Mouse (Mus musculus) liver, postnatal 0 days (tissue): ENCODE measurements around the gene Mpv17l2. TPM values are rescaled to one million over a fixed set of nuclear protein-coding genes. Genes with fewer than 3 reads are reported as not detected.

ENCODE experiments used
- ATAC-seq: fragments of 200-750 bp; cut with Nextera tagmentation; 2 replicates; pipeline ENCODE4 v1.8.0; 2017; ENCODE audit warnings: mild to moderate bottlenecking, moderate library complexity
- DNase-seq: peaks from one replicate; pipeline ENCODE4 v3.0.0-alpha.2; 2016
- H3K27ac ChIP-seq: fragments of 300-500 bp; sonication (generic); 2 replicates; pipeline ENCODE4 v1.5.1; 2014; ENCODE audit warnings: antibody characterized with exemption, moderate library complexity, mild to moderate bottlenecking, low read depth
- H3K27me3 ChIP-seq: fragments of 300-500 bp; sonication (generic); 2 replicates; pipeline ENCODE4 v1.6.1; 2014; ENCODE audit warnings: low read length, control low read depth, mixed read lengths; ENCODE audit not compliant: insufficient read depth
- H3K36me3 ChIP-seq: fragments of 300-500 bp; sonication (generic); replicated peaks from 2 replicates; pipeline ENCODE4 v1.6.1; 2014; ENCODE audit warnings: mild to moderate bottlenecking, control low read depth, low read length, moderate library complexity, mixed read lengths; ENCODE audit not compliant: insufficient read depth
- H3K4me1 ChIP-seq: fragments of 300-500 bp; sonication (generic); 2 replicates; pipeline ENCODE4 v1.6.1; 2014; ENCODE audit warnings: antibody characterized with exemption, mild to moderate bottlenecking, control low read depth; ENCODE audit not compliant: insufficient read depth
- H3K4me2 ChIP-seq: fragments of 300-500 bp; sonication (generic); 2 replicates; pipeline ENCODE4 v1.6.1; 2014; ENCODE audit warnings: low read depth, mild to moderate bottlenecking, low read length, moderate library complexity, mixed read lengths
- H3K4me3 ChIP-seq: fragments of 300-500 bp; sonication (generic); 2 replicates; pipeline ENCODE4 v1.5.1; 2014; ENCODE audit warnings: low read depth, low read length
- H3K9ac ChIP-seq: fragments of 300-500 bp; sonication (generic); replicated peaks from 2 replicates; pipeline ENCODE4 v1.6.1; 2014; ENCODE audit warnings: mild to moderate bottlenecking, moderate library complexity
- H3K9me3 ChIP-seq: fragments of 300-500 bp; sonication (generic); 2 replicates; pipeline ENCODE4 v1.6.1; 2016; ENCODE audit warnings: mild to moderate bottlenecking, control low read depth, low read length, mixed read lengths
- CTCF ChIP-seq: sonication (generic); IDR thresholded peaks from 2 replicates; pipeline ENCODE4 v1.5.1; 2016; ENCODE audit warnings: antibody characterized with exemption, low read depth
- EP300 ChIP-seq: IDR thresholded peaks from 2 replicates; pipeline ENCODE4 v1.6.1; 2016; ENCODE audit warnings: antibody characterized with exemption, low read depth, mild to moderate bottlenecking
- WGBS: fragments of 180-500 bp; shearing (Covaris S2); extraction: QIAGEN DNeasy Blood & Tissue Kit; methylation state at CpG from one replicate; pipeline ENCODE4 v1.1.7; 2014; ENCODE audit not compliant: insufficient replicate concordance; 5-methylcytosine and 5-hydroxymethylcytosine counted together
- polyA plus RNA-seq: library from polyadenylated mRNA; unstranded; fragments of >200 nt; fragmentation: Nextera tagmentation; extraction: Ambion mirVana; gene quantifications from 2 replicates; pipeline ENCODE4 v1.2.1, GENCODE M21; 2015

Gene Mpv17l2
- polyA plus RNA-seq, 1 experiment from 2014 or later = 36.3 TPM

DNA sequence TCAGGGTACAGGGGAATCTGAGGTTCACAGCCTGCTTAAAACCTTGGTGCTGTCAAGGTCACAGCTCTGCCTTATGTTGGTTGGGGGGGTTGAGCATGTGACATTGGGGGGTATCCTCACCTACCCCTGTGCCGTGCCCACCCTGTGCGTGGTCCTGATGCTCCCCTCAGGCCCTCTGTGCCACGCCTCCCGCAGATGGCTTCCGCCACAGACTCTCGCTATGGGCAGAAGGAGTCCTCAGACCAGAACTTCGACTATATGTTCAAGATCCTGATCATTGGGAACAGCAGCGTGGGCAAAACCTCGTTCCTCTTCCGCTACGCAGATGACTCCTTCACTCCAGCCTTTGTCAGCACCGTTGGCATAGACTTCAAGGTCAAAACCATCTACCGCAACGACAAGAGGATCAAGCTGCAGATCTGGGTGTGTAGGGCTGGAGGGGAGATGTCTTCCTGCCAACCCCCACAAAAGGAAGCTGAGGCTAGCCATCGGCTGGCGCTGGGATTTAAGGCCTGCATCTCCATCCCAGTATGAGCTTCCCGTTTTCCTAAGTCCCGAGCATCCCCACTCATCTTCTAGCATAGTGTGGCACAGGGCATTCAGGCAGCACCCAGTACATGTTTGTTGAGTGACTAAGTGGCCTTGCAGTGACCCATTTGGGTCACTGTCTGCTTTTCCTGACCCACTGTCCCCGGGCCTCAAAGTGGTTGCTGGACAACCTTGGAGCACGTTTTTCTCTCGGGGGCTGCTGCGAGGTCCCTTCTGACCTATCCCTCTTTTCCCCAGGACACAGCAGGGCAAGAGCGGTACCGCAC lies 4.9 kb downstream of the Mpv17l2 start:
- H3K4me1 ChIP-seq = peaks cover 38% of the 10 kb centered on the region
- H3K4me2 ChIP-seq = peak overlapping the region; percentile 94
- DNase-seq (peak; percentile 14), ATAC-seq (no peak)
- WGBS = 78% methylated on average over 24 of the region's 24 CpGs
- no peak overlapping the region for H3K9ac ChIP-seq
- peaks cover 11% of the 10 kb centered on the region for H3K36me3 ChIP-seq
- peak overlapping the region; percentile 73; the same call in 1 of the 2 replicates for H3K4me3 ChIP-seq
- no peaks in the 10 kb centered on the region for H3K9me3 ChIP-seq
- no peaks in the 10 kb centered on the region for H3K27me3 ChIP-seq
- TF ChIP-seq EP300 = no peak
- TF ChIP-seq CTCF = no peak
- H3K27ac ChIP-seq = no peak overlapping the region

DNA sequence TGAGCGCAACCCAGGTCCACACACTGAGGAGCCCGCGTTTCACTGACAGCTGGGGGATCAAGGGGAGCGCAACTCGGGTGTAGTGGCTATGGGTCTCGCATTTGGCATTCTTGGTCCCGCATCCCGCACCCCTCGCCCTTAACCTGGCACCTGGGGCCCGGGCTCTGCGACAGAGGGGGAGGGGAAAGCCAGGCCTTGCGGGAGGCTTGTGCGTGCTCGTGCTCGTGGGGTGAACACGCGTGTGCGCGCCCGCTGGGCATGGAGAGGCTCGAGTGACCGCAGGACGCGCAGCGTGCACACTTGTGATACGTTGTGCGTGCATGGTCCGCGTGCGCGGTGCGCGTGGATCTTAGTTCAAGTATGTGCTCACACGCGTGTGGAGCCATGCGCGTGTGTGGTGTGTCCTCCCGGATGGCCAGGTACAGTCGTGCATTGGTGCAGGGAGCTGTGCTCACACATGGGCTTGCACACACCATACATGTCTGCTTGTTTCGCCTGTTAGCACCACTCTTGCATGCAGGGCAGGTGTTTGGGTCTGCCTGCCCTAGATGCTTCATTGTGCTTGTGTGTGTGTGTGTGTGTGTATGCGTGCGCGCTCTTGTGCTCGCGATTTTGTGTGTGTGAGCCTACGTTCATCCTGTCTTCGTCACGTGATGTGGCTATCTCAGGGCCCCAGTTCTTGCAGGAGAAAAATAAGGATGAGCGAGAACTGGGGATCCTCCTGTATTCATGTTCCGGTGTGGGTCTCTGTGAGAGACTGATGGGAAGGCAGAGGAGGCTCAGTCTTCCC lies 5.7 kb downstream of the Mpv17l2 start:
- Histone ChIP-seq H3K4me1 (peaks cover 35% of the 10 kb centered on the region), H3K9ac (peak overlapping the region; percentile 77), H3K9me3 (no peaks in the 10 kb centered on the region), H3K4me2 (peak overlapping the region; percentile 94), H3K27ac (peak overlapping the region; percentile 66), H3K27me3 (no peaks in the 10 kb centered on the region), H3K4me3 (peak overlapping the region; percentile 73), H3K36me3 (peaks cover 11% of the 10 kb centered on the region)
- WGBS = 12% methylated on average over 50 of the region's 50 CpGs
- TF ChIP-seq CTCF = no peak
- no peak for TF ChIP-seq EP300
- DNase-seq = peak; percentile 68
- ATAC-seq = peak; percentile 42

DNA sequence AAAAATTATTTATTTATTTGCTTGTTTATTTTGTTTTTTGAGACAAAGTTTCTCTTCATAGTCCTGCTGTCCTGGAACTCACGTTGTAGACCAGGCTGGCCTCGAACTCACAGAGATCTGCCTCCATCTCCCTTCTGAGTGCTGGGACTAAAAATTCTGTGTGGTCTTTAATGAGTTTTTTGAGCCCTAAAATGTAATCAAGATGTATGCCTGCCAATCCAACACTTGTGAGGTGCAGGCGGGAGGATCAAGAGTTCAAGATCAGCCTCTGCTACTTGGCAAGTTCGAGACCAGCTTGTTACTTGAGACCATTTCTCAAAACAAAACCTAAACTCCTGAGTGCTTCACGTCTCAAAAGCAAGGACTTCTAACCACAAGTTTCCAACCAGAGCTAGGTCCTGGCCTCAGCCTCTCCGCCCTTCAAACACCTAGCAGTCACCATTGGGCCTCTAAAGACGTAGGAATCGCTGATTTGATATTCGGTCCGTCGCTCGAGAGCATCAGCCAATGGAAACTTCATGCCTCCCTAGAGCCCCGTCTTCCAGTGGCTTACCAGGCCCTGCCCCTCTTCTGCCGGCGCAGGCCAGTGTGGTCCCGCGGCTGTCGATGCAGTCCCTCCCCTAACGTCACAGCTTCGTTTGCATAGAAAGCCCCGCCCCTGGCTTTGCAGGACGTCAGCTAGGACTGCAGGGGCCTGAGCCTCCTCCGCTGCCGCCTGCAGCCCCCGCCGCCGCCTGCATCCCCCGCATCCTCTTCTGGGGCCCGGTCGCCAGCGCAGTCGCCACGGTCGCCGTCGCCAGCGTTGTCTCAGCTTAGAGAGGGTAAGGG lies 6.5 kb downstream of the Mpv17l2 start, which contains the start of gene Rab3a:
Gene Rab3a, plus strand, starts transcription at position 637 of the 828 bp plus-strand sequence.
- peak; percentile 95 for DNase-seq
- H3K4me2 ChIP-seq = peak within 1 kb of the TSS; percentile 94
- ATAC-seq = peak; percentile 98
- peaks cover 29% of the 10 kb centered on the region for H3K4me1 ChIP-seq
- H3K36me3 ChIP-seq = peaks cover 11% of the 10 kb centered on the region
- 6% methylated on average over 37 of the region's 37 CpGs for WGBS
- peak within 1 kb of the TSS; percentile 84 for H3K27ac ChIP-seq
- H3K4me3 ChIP-seq = peak within 1 kb of the TSS; percentile 73
- peak within 1 kb of the TSS; percentile 77 for H3K9ac ChIP-seq
- H3K27me3 ChIP-seq = 0 out of 2 replicates have a peak, but pooled peaks cover under 1% of the 10 kb centered on the region
- TF ChIP-seq CTCF (no peak), EP300 (no peak)
- no peaks in the 10 kb centered on the region for H3K9me3 ChIP-seq

DNA sequence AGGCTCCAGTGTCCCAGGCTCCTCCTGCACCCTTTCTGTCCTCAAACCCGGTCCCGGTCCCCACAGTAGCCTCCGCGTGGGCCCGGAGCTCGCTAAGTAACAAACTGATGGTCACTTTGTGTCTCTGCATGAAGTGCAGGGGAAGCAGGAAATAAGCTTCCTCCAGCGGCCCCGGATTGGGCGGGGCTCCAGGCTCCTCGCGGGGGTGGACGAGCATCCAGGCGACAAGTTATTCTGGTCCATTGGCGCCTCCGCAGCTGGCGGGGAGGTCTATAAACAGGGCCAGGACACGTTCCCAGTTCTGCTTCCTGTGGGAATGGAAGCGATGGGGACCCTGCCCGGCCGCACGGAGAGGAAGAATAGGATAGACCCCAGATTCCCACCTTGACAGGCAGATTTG lies 7.6 kb downstream of the Mpv17l2 start:
- no peak for TF ChIP-seq CTCF
- peak; percentile 31; the same call in 1 of the 2 replicates for TF ChIP-seq EP300
- H3K27ac ChIP-seq = peak overlapping the region; percentile 84
- H3K4me3 ChIP-seq = peak overlapping the region; percentile 21
- WGBS = 16% methylated on average over 21 of the region's 21 CpGs
- peaks cover 26% of the 10 kb centered on the region for H3K4me1 ChIP-seq
- H3K27me3 ChIP-seq = 0 out of 2 replicates have a peak, but pooled peaks cover 5% of the 10 kb centered on the region
- peak overlapping the region; percentile 41; the same call in 1 of the 2 replicates for H3K9ac ChIP-seq
- DNase-seq = peak; percentile 76
- peak overlapping the region; percentile 62 for H3K4me2 ChIP-seq
- H3K9me3 ChIP-seq = no peaks in the 10 kb centered on the region
- H3K36me3 ChIP-seq = peaks cover 5% of the 10 kb centered on the region
- no peak for ATAC-seq

DNA sequence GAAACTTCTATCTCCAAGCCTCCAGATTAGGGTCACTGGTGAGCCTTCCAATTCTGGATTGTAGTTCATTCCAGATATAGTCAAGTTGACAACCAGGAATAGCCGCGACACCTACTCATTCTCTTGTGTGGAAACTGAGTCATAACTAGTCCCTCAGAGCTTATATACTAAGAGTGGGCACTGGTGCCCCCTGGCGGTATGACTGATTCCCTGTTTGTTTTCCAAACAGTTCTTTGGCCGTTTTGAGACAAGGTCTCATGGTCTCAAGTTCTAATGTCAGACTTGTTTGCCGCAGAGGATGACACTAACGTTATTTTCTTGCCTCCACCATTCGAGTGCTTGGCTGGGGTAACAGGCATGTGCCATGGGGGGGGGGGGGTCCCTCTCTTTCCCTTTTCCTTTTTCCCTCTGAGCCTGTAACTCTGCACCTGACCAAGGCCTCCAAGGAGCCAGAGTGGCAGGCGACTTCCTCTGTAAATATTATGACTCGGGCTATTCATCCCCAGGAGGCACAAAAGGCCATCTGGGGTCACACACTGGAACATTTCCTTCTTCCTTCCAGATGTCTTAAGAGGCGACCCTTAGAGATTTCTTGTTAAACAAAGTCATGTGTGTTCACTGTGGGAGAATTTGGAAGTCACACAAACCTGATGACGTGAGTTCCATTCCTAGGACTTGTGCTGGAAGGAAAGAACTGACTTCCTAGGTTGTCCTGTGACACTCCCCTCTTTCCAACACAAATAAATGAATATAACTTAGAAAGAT lies 8.6 kb downstream of the Mpv17l2 start:
- peak overlapping the region; percentile 41; the same call in 1 of the 2 replicates for H3K9ac ChIP-seq
- H3K4me3 ChIP-seq = no peak overlapping the region
- H3K27me3 ChIP-seq = 0 out of 2 replicates have a peak, but pooled peaks cover 5% of the 10 kb centered on the region
- no peak for ATAC-seq
- no peaks in the 10 kb centered on the region for H3K9me3 ChIP-seq
- H3K27ac ChIP-seq = peak overlapping the region; percentile 84
- peaks cover 3% of the 10 kb centered on the region; the same call in 1 of the 2 replicates for H3K36me3 ChIP-seq
- DNase-seq = peak; percentile 84
- H3K4me2 ChIP-seq = peak overlapping the region; percentile 62; the same call in 1 of the 2 replicates
- 19% methylated on average over 11 of the region's 11 CpGs for WGBS
- H3K4me1 ChIP-seq = peaks cover 26% of the 10 kb centered on the region
- TF ChIP-seq EP300 (peak; percentile 61), CTCF (peak; percentile 83)
